Mouse (Mus musculus): ENCODE data around the gene Thsd4. TPM values are rescaled to one million over a fixed set of nuclear protein-coding genes. Genes with fewer than 3 reads are reported as not detected.

The Thsd4 gene
- polyA plus RNA-seq, 1 experiment from 2014 or later, result 6.4 TPM

DNA sequence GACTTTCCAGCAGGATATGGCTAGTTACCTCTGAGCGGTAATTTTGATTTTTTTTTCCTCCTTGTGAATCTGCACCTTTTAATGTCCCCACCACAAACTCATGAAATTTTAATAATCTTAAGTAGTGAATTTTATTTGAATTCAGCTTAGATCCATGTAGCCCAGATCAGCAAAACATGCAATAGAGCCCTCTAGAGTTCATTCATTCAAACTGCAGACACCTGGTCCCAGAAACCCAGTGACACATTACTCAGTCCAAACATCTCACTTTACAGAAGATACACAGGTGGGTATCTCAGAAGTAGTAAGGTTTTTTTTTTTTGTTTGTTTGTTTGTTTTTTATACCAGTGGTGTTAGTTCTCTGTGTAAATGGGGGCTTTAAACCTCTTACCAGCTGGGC is 368.9 kb downstream of the Thsd4 start:
- Histone ChIP-seq H3K4me3 (replicated peaks; ENCODE audit: low read length) (no peak overlapping the region), H3K4me1 (replicated peaks; ENCODE audit: control insufficient read depth, insufficient read depth, low read length) (peaks cover 11% of the 10 kb centered on the region; the same call in 1 of the 2 replicates), H3K27me3 (ENCODE audit: control insufficient read depth, insufficient read depth, low read length) (no peaks in the 10 kb centered on the region), H3K27ac (no peak overlapping the region), H3K9ac (no peak overlapping the region), H3K36me3 (replicated peaks; ENCODE audit: control insufficient read depth, insufficient read depth) (no peaks in the 10 kb centered on the region), H3K9me3 (ENCODE audit: control insufficient read depth, low read length) (0 out of 2 replicates have a peak, but pooled peaks cover 2% of the 10 kb centered on the region), H3K4me2 (replicated peaks) (no peak overlapping the region)
- ATAC-seq (ENCODE audit: low FRiP score) (no peak), DNase-seq (ENCODE audit: low spot score) (no peak)
- WGBS, result 97% methylated on average over 1 of the region's 1 CpGs

DNA sequence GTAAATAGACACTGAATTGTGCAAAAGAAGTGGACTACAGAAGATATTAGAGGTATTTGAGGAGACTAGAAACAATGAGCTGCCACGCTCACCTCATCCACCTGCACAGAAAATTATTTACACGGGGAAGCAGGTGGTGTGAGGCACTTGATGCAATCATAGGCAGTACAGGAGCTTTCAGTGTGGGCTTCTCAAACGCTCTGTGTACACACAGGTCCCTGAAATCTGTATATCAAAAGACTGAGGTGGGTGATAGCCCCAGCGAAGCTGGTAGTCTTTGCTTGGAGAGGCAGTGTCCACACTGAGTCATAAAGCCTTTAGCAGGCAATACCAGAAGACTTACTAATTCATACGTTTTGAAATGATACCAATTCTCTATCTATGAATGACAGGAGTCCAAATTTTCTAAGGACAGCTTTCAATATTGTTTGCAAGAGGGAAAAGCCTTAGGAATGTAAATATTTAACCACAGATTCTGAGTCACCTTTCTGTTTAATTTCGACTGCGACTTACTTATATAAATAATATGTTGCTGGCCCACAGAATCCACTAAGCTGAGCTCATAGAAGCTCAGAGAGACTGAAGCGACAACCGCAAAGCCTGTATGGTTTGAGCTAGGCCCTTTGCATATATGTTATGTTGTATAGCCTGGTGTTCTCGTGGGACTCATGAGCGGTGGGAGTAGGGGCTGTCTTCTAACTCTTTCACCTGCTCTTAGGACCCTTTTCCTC is 369.8 kb downstream of the Thsd4 start:
- no peak overlapping the region for H3K4me2 ChIP-seq (replicated peaks)
- no peak overlapping the region for H3K9ac ChIP-seq
- WGBS, result 91% methylated on average over 11 of the region's 11 CpGs
- DNase-seq (ENCODE audit: low spot score), result no peak
- H3K27me3 ChIP-seq (ENCODE audit: control insufficient read depth, insufficient read depth, low read length), result no peaks in the 10 kb centered on the region
- 0 out of 2 replicates have a peak, but pooled peaks cover 2% of the 10 kb centered on the region for H3K9me3 ChIP-seq (ENCODE audit: control insufficient read depth, low read length)
- H3K4me1 ChIP-seq (replicated peaks; ENCODE audit: control insufficient read depth, insufficient read depth, low read length), result peaks cover 11% of the 10 kb centered on the region; the same call in 1 of the 2 replicates
- no peaks in the 10 kb centered on the region for H3K36me3 ChIP-seq (replicated peaks; ENCODE audit: control insufficient read depth, insufficient read depth)
- H3K27ac ChIP-seq, result no peak overlapping the region
- no peak for ATAC-seq (ENCODE audit: low FRiP score)
- H3K4me3 ChIP-seq (replicated peaks; ENCODE audit: low read length), result no peak overlapping the region

DNA sequence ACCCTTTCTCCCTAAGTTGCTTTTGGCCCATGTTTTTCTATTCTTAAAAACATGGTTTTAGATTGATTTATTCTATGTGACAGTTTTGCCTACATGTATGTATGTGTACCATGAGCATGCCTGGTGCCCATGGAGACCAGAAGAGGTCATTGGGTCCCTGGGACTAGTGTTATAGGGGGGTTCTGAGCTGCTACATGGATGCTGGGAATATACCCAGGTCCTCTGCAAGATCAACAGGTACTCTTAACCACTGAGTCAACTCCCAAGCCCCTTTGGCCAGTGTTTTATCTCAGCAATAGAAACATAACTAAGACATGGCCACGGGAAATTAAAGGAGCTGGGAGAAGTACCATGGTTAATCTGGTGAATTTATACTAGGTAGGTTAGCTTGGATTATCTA is 371.3 kb downstream of the Thsd4 start:
- 0 out of 2 replicates have a peak, but pooled peaks cover 2% of the 10 kb centered on the region for H3K9me3 ChIP-seq (ENCODE audit: control insufficient read depth, low read length)
- DNase-seq (ENCODE audit: low spot score) (no peak), ATAC-seq (ENCODE audit: low FRiP score) (no peak)
- H3K4me2 ChIP-seq (replicated peaks), result no peak overlapping the region
- no peak overlapping the region for H3K4me3 ChIP-seq (replicated peaks; ENCODE audit: low read length)
- 92% methylated on average over 1 of the region's 1 CpGs for WGBS
- no peaks in the 10 kb centered on the region for H3K27me3 ChIP-seq (ENCODE audit: control insufficient read depth, insufficient read depth, low read length)
- H3K36me3 ChIP-seq (replicated peaks; ENCODE audit: control insufficient read depth, insufficient read depth), result no peaks in the 10 kb centered on the region
- no peak overlapping the region for H3K27ac ChIP-seq
- H3K4me1 ChIP-seq (replicated peaks; ENCODE audit: control insufficient read depth, insufficient read depth, low read length), result peaks cover 11% of the 10 kb centered on the region; the same call in 1 of the 2 replicates
- H3K9ac ChIP-seq, result no peak overlapping the region

DNA sequence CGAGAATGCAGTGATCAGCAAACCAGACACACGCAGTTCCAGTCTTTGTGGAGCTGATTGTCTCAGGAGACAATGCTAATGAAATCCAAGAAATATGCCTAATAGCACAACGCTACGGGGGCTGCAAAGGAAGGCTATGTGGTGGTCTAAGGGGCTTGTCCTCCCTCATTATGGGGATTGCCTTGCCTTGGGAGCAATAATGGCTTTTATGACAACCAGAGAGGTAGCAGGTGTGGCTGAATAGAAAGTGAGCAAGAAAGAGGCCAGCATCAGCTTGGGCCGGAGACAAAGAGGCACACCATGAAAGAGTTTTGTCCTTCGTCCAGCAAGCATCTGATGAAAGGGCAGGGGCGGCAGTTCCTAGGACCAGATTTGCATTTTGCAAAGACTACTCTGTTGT is 372.9 kb downstream of the Thsd4 start:
- Histone ChIP-seq H3K9ac (no peak overlapping the region), H3K27me3 (ENCODE audit: control insufficient read depth, insufficient read depth, low read length) (no peaks in the 10 kb centered on the region), H3K4me2 (replicated peaks) (no peak overlapping the region), H3K36me3 (replicated peaks; ENCODE audit: control insufficient read depth, insufficient read depth) (no peaks in the 10 kb centered on the region), H3K4me1 (replicated peaks; ENCODE audit: control insufficient read depth, insufficient read depth, low read length) (peaks cover 11% of the 10 kb centered on the region; the same call in 1 of the 2 replicates), H3K4me3 (replicated peaks; ENCODE audit: low read length) (no peak overlapping the region), H3K27ac (no peak overlapping the region), H3K9me3 (ENCODE audit: control insufficient read depth, low read length) (0 out of 2 replicates have a peak, but pooled peaks cover 2% of the 10 kb centered on the region)
- DNase-seq (ENCODE audit: low spot score) (no peak), ATAC-seq (ENCODE audit: low FRiP score) (no peak)
- WGBS, result 13% methylated on average over 7 of the region's 7 CpGs

DNA sequence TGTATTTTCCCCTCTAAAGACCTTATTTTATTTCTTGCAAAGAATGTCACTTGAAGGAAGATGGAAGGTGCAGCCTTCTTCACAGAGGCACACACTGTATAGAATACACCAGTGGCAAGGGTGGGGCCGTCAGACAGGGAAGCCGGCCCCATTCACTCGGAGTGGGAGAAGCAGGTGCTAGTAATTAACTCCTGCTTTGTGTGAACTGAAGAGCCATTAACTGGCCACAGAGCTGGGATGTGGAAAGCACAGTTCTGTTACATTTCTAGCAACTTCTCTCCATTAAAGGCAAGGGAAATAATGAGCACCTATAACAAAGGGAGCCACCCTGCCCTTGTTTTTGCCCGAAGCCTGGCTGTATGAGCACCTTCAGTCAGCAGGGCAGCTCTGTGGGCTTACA is 374.4 kb downstream of the Thsd4 start:
- H3K27me3 ChIP-seq (ENCODE audit: control insufficient read depth, insufficient read depth, low read length), result no peaks in the 10 kb centered on the region
- H3K4me2 ChIP-seq (replicated peaks), result no peak overlapping the region
- 31% methylated on average over 4 of the region's 4 CpGs for WGBS
- no peak overlapping the region for H3K27ac ChIP-seq
- 0 out of 2 replicates have a peak, but pooled peaks cover 1% of the 10 kb centered on the region for H3K9me3 ChIP-seq (ENCODE audit: control insufficient read depth, low read length)
- DNase-seq (ENCODE audit: low spot score) (no peak), ATAC-seq (ENCODE audit: low FRiP score) (no peak)
- H3K4me1 ChIP-seq (replicated peaks; ENCODE audit: control insufficient read depth, insufficient read depth, low read length), result peaks cover 11% of the 10 kb centered on the region; the same call in 1 of the 2 replicates
- H3K9ac ChIP-seq, result no peak overlapping the region
- no peak overlapping the region for H3K4me3 ChIP-seq (replicated peaks; ENCODE audit: low read length)
- no peaks in the 10 kb centered on the region for H3K36me3 ChIP-seq (replicated peaks; ENCODE audit: control insufficient read depth, insufficient read depth)

DNA sequence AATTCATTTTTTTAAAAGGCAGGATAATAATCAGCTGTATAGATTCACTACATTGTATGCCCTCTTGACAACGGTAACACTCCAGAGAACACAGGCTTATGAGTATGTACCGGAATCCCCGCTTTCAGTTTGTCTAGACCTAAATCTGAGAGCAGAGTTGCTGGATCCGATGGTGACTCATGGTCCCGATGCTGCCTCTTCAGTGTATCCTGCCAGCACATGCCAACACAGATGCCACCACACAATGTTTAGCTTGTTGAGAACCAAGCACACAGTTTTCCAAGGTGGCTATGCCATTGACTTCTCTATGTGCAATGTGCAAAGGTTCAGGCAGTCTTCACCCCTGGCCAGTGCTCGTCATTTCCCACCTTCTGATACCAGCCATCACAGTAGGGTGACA is 378.0 kb downstream of the Thsd4 start:
- Histone ChIP-seq H3K4me1 (replicated peaks; ENCODE audit: control insufficient read depth, insufficient read depth, low read length) (peaks cover 15% of the 10 kb centered on the region; the same call in 1 of the 2 replicates), H3K27me3 (ENCODE audit: control insufficient read depth, insufficient read depth, low read length) (no peaks in the 10 kb centered on the region), H3K4me2 (replicated peaks) (no peak overlapping the region)

DNA sequence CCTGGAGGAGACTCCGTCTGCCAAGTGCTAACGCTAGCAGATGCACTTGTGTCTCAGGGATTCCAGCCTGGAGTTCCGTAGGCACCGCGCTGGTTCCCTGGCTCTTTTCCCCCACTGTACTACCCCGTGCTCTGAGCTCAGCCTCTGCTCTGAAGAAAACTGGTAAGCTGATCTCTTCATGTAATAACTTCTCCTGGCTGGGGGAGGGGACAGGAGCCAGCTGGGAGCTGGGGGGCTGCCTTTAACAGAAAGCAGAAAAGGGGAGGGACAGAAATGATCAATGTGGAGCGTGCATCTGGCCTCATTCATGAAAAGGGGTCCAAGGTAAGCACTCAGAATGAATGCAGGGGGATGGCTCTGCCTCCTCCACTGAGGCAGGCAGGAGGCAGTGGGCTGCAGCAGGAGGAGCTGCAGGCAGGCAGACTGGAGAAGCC is 380.7 kb downstream of the Thsd4 start:
- Histone ChIP-seq H3K27me3 (ENCODE audit: control insufficient read depth, insufficient read depth, low read length) (no peaks in the 10 kb centered on the region), H3K4me1 (replicated peaks; ENCODE audit: control insufficient read depth, insufficient read depth, low read length) (peaks cover 14% of the 10 kb centered on the region; the same call in 1 of the 2 replicates), H3K4me2 (replicated peaks) (peak overlapping the region; percentile 21; the same call in 1 of the 2 replicates), H3K27ac (no peak overlapping the region), H3K36me3 (replicated peaks; ENCODE audit: control insufficient read depth, insufficient read depth) (no peaks in the 10 kb centered on the region), H3K4me3 (replicated peaks; ENCODE audit: low read length) (no peak overlapping the region), H3K9me3 (ENCODE audit: control insufficient read depth, low read length) (no peaks in the 10 kb centered on the region), H3K9ac (no peak overlapping the region)
- no peak for DNase-seq (ENCODE audit: low spot score)
- no peak for ATAC-seq (ENCODE audit: low FRiP score)
- WGBS, result 12% methylated on average over 7 of the region's 7 CpGs

More for the DNA sequence above, 378.0 kb downstream of the Thsd4 start:
- Histone ChIP-seq H3K9me3 (ENCODE audit: control insufficient read depth, low read length) (no peaks in the 10 kb centered on the region), H3K9ac (no peak overlapping the region), H3K36me3 (replicated peaks; ENCODE audit: control insufficient read depth, insufficient read depth) (no peaks in the 10 kb centered on the region), H3K27ac (no peak overlapping the region), H3K4me3 (replicated peaks; ENCODE audit: low read length) (no peak overlapping the region)
- ATAC-seq (ENCODE audit: low FRiP score) (no peak), DNase-seq (ENCODE audit: low spot score) (no peak)
- 95% methylated on average over 6 of the region's 6 CpGs for WGBS

DNA sequence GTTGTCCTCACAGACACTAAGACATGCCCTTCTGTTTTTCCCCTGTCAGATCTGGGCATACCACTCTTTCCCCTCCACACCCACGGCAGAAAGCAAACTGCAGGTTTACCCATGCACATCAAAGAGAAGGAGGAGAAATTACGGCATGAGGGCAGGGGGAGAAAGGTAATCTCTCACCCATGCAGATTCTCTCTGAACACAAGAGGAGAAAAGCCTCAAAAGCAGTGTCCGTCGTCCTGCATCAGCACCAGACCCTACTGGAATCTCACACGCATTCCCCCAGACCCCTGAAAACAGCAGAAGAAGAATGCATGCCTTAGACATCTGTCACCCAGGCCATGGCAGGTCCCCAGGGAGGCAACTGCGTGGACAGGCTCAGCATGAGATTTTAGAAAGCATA is 381.4 kb downstream of the Thsd4 start:
- Histone ChIP-seq H3K4me2 (replicated peaks) (0 out of 2 replicates have a peak overlapping the region, but pooled peaks have one; percentile 2), H3K9me3 (ENCODE audit: control insufficient read depth, low read length) (no peaks in the 10 kb centered on the region), H3K4me1 (replicated peaks; ENCODE audit: control insufficient read depth, insufficient read depth, low read length) (peaks cover 14% of the 10 kb centered on the region; the same call in 1 of the 2 replicates), H3K27me3 (ENCODE audit: control insufficient read depth, insufficient read depth, low read length) (no peaks in the 10 kb centered on the region), H3K4me3 (replicated peaks; ENCODE audit: low read length) (no peak overlapping the region), H3K27ac (no peak overlapping the region), H3K9ac (no peak overlapping the region), H3K36me3 (replicated peaks; ENCODE audit: control insufficient read depth, insufficient read depth) (no peaks in the 10 kb centered on the region)
- DNase-seq (ENCODE audit: low spot score), result no peak
- no peak for ATAC-seq (ENCODE audit: low FRiP score)
- 17% methylated on average over 6 of the region's 6 CpGs for WGBS

DNA sequence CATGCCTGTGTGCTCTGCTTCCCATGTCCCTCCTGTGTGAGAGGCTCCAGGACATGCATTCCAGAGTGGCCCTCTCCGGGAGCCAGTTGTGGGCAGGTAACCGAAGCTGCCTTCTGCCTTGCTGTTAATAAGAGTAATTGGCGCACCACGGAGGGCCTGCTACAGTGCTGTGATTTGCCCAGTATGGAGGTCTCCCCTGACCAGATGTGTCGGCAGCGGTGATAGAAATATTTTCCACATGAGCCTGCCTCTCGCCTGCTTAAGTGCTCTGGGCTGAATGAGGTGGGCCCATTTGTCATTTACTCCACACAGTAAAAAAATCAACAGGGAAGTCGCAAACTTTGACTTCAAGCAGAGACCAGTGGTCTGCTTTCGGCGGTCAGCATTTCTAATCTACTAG is 382.4 kb downstream of the Thsd4 start:
- H3K27ac ChIP-seq, result no peak overlapping the region
- no peak overlapping the region for H3K4me3 ChIP-seq (replicated peaks; ENCODE audit: low read length)
- no peaks in the 10 kb centered on the region for H3K9me3 ChIP-seq (ENCODE audit: control insufficient read depth, low read length)
- ATAC-seq (ENCODE audit: low FRiP score), result no peak
- WGBS, result 73% methylated on average over 10 of the region's 10 CpGs
- H3K27me3 ChIP-seq (ENCODE audit: control insufficient read depth, insufficient read depth, low read length), result no peaks in the 10 kb centered on the region
- H3K4me1 ChIP-seq (replicated peaks; ENCODE audit: control insufficient read depth, insufficient read depth, low read length), result peaks cover 14% of the 10 kb centered on the region; the same call in 1 of the 2 replicates
- no peaks in the 10 kb centered on the region for H3K36me3 ChIP-seq (replicated peaks; ENCODE audit: control insufficient read depth, insufficient read depth)
- no peak overlapping the region for H3K4me2 ChIP-seq (replicated peaks)
- H3K9ac ChIP-seq, result no peak overlapping the region
- DNase-seq (ENCODE audit: low spot score), result no peak

Data from hindbrain, embryonic 14.5 days (tissue).